Mouse (Mus musculus): ENCODE results near the gene Foxr1.
"Not testable (repeated sequence)": the region's sequence is repeated elsewhere in the genome, so short reads cannot be mapped to it uniquely, and the experiment has no call there.

Foxr1 gene

DNA sequence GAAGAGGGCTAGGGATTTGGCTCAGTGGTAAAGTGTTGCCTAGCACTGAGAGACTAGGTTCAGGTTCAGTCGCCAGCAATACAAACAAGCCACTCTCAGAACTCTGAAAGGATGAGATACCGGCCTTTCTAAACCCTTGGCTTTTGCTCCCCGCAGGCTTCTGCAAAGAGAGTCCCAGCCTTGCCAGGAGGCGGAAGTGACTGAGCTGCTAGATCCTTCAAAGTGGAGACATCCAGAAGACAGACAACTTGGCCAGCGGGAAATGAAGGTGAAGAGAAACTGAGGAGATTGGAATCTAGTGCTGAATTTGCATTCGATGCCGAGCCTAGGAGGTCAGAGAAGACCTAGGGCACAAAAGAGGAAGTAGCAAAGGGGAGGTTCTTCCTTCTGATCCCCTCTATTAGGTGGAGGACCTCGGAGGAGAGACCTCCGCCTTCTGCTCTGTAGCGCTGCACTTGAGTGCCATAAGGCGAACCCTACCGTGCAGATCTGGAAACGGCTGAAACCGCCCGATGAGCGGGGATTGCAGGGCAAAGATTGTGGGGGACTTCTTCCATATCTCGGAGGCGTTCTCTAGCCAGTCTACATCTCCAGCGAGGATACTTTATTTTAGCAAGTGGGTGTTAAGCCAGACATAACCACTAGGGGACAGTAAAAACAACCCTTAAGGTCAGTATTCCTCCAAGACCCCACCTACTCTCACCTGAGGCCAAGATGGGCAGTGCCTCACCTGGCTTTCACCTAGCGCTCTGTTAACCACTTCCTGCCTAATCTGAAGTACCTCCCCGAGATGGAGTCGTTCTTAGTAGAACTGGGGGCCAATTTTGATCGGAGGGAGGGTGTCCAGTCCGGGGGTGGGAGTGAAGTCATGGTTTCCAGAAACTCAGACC lies 36.6 kb upstream of the Foxr1 start:
- in situ Hi-C loops (cut with MboI) = no loop called here

DNA sequence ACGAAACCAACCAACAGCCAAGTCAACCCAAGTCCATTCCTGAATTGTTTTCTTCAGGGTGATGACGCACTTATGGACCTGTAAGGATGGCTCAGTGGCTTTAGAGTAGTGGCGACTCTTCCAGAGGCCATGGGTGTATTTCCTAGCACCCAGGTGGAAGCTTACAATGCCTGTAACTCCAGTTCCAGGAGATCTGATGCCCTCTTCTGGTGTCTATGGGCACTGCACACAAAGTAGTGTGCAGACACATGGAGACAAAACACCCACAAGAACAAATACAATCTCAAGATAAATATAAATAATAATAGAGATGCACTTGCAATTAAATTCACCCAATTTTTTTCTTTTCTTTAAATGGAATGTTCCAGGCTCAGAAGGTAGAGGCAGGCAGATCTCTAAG lies 35.0 kb upstream of the Foxr1 start:
- in situ Hi-C loops (cut with MboI) = no loop called here

DNA sequence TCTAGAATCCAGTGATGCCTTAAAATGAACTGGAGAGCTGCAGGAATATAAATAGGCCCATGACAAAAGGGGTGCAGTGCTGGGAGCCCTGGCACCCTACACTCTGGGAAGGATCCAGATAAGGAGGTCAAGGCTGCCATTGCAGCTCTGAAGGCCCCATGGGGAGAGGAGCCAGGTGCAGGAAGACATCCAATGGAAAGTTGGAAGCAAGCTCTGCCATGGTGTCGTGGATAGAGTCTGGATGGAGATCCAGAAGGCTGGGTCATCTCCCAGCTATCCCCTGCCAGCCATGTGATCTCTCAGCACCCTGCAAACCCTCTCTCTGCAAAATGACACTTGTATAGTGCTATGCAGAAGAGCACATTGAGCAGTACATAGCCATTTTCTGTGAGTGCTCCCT lies 33.4 kb upstream of the Foxr1 start:
- in situ Hi-C loops (cut with MboI) = no loop called here

- in situ Hi-C loops (cut with MboI) = no loop called here
These were observed 32.2 kb upstream of the Foxr1 start for GRCm38 (mm10) chr9:44473184-44473583.

DNA sequence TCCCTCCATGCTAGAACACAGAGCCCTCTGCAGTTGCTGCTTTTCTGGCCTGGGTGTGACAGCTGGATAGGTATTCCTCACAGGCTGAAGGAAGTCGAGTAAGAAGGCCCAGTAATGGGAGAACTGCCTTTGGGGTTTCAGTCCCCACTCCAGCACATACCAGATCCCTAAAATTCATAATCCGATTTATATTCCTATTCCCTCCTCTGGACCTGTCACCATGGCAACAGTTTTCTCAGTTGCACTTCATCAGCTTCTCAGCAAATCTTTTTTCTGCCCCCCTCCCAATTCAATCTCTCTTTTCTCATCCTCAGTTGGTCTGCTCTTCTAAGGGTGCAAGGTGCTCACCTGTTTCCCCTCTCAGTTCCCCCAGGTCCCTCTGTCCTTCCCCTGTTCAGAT lies 27.9 kb upstream of the Foxr1 start:
- in situ Hi-C loops (cut with MboI) = no loop called here

GRCm38 (mm10) chr9:44468224-44468623 lies 27.3 kb upstream of the Foxr1 start:
- in situ Hi-C loops (cut with MboI) = no loop called here

GRCm38 (mm10) chr9:44461950-44462349 lies 21.0 kb upstream of the Foxr1 start:
- in situ Hi-C loops (cut with MboI) = no loop called here

DNA sequence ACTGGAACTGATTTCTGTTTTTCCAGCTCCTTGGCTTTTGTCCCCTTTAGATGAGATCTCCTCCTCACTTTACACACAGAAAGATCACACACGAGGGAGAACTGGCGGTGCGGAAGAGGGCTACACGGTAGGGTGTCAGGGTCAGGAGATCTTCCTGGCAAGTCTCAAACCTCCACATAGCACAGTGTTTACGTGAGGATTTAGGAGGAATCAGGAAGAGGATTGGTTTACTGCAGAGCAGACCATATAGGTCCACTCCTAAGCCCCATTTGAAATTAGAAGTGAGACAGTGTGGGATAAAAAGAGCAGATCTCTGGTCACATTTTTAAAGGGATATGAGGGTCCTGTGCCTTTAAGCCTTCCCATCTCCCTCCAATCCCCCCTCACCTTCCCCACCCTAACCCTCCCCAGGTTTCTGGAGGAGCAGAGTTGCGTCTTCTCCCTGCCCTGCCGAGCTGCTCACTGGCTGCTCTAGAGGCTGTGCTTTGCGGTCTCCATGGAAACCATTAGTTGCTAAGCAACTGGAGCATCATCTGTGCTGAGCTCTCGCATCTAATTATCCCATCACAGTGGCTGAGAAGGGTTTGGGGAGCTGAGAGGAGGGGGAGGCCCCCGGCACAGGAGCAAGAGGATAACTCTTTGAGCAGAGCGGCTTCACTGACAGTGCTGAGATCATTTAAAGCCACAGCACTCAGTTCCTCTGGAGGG lies 16.3 kb upstream of the Foxr1 start:
- in situ Hi-C loops (cut with MboI) = loop anchor here (5.0 kb wide), 1 partner anchor 45 kb away; no protein-coding TSS in a partner anchor

DNA sequence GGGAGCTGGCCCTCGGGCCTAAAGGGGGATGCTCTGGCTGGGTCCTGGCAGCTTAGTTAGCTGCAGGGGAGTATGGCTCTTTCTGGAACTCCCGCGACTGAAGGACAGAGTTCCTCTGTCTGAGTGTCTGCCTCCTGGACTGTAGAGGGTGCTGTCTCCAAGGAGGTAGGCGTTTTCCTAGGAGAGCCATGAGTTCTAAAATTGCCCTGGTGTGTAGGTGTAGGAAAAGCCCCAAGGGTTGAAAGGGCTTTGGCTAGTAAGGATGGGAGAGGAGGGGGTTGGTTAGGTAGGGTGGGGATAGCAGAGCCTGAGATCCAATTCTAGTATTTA lies 13.9 kb upstream of the Foxr1 start, which contains the start of gene Upk2:
Upk2 (minus strand) TSS at position 86 of the 330 bp plus-strand sequence.
- in situ Hi-C loops (cut with MboI) = loop anchor here (5.0 kb wide), 1 partner anchor 47 kb away; no protein-coding TSS in a partner anchor

DNA sequence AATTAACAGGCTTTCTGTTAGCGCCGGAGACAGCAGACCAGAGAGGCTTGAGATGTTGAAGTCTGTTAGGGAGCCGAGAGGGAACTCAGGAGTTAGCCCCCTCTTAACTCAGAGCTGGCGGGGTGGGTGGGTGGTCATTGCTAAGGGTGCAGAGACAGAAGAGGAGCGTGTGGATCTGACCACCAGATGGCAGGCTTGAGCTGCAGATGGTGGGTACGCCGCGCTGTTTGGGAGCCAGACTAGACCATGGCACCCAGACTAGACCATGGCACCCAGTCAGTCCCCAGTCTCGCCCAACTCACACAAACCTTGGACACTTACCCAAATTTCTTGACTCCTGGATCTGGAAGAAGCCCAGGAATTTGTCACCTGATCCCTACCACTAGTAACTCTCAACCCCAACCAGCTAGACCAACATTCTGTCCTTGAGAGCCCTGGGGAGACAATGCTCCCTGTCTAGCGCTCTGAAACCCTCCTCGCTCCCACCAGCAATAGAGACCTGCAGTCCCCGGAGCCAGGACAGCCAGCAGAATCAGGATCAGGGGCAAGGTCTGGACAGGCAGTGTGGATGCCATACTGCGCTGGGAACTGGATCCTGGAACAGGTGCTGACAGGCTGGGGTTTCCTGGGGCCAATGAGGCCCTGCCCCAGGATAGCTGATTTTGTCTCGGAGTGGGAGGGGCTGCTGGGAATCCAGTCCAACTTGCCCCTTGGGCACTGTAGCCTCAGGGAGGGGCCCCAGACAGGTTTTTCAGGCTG lies 13.4 kb upstream of the Foxr1 start:
- in situ Hi-C loops (cut with MboI) = no loop called here

DNA sequence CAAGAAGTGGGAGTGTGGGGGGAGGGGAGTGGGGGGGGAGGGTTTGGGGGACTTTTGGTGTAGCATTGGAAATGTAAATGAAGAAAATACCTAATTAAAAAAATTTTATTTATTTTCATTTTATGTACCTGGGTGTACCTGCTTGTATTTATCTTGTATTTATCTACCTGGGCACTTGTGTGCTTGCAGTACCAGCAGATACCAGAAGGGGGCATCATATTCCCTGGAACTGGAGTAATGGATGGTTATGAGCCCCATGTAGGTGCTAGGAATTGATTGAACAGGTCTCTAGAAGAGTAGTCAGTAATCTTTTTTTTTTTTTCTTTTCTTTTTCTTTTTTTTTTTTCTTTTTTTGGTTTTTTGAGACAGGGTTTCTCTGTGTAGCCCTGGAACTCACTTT lies 9.5 kb upstream of the Foxr1 start:
- in situ Hi-C loops (cut with MboI) = no loop called here

GRCm38 (mm10) chr9:44444402-44445025 lies 3.6 kb upstream of the Foxr1 start:
- in situ Hi-C loops (cut with MboI) = not testable (repeated sequence)

GRCm38 (mm10) chr9:44435747-44436146 lies 5.2 kb downstream of the Foxr1 start:
- in situ Hi-C loops (cut with MboI) = no loop called here

- in situ Hi-C loops (cut with MboI) = no loop called here
These were observed 8.3 kb downstream of the Foxr1 start for GRCm38 (mm10) chr9:44432577-44433185.

DNA sequence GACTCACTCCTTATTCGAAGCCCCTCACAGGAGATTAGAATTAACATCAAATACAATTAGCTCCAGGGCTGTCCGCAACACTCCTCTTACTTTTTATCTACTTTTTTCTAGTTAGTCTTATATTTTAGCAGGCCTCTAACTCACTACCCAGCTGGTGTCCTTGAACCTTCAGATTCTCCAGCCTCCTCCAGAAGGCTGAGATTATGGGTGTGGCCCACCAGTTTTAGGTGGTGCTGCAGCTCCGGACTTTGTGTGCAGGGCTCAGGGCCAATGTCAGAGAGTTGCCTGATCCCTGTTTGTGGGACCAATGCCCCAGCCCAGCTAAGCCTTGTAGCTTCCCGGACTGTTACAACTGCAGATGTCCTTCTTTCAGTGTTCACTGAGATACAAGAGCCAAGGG lies 17.4 kb downstream of the Foxr1 start:
- in situ Hi-C loops (cut with MboI) = no loop called here

DNA sequence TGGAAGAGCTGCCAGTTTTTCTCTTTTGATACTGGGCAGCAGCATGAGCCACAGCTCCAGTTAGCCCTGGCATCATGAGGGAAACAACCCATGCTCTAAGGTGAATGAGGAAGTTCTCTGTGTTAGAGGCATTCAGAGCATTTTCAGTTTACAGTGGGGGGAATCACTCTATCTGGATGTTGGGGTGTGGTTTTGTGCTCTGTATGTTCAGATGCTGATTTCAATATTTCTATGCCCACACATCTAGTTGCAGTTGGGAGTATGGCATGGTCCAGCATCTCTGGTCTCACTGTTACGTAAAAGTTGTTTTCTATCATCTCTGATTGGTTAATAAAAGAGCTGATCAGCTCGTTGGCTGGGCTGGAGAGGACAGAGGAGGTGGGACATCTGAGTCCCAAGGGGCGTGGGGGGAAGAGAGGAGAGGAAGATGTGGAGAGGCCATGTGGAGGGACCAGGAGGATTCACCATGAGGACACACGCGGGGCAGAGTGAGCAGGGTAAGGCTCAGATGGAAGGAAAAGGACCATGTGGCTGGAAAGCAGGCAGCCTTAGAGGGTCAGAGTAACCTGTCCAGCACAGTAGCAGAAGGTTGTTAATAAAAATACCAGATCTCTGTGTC lies 20.5 kb downstream of the Foxr1 start:
- in situ Hi-C loops (cut with MboI) = no loop called here

GRCm38 (mm10) chr9:44419730-44420129 lies 21.2 kb downstream of the Foxr1 start:
- in situ Hi-C loops (cut with MboI) = not testable (repeated sequence)

GRCm38 (mm10) chr9:44418519-44419385 lies 22.2 kb downstream of the Foxr1 start, which contains the start of gene Ccdc84:
TSS of gene Ccdc84 (minus strand) at chr9:44418569.
- in situ Hi-C loops (cut with MboI) = no loop called here

GRCm38 (mm10) chr9:44417892-44418363 lies 23.0 kb downstream of the Foxr1 start:
- in situ Hi-C loops (cut with MboI) = no loop called here
